Mouse (Mus musculus): ENCODE measurements around the gene Lrrk2.
"Not testable (repeated sequence)": the region's sequence is repeated elsewhere in the genome, so short reads cannot be mapped to it uniquely, and the experiment has no call there.

Lrrk2 gene

GRCm38 (mm10) chr15:91806463-91806862, 133.5 kb downstream of the Lrrk2 start:
- in situ Hi-C loops (cut with MboI, MseI): no loop called here

- in situ Hi-C loops (cut with MboI, MseI): no loop called here
These were observed 162.3 kb downstream of the Lrrk2 start for GRCm38 (mm10) chr15:91835319-91835718.

GRCm38 (mm10) chr15:91837965-91838364, 165.0 kb downstream of the Lrrk2 start, which contains the start of gene Smgc:
Gene Smgc (plus strand): TSS chr15:91838265.
- in situ Hi-C loops (cut with MboI, MseI): no loop called here

- in situ Hi-C loops (cut with MboI, MseI): not testable (repeated sequence)
These were observed 191.2 kb downstream of the Lrrk2 start for GRCm38 (mm10) chr15:91864130-91864529.
